Mouse (Mus musculus) stomach, postnatal 0 days (tissue): ENCODE data around the gene Glp2r. TPM values are rescaled to one million over a fixed set of nuclear protein-coding genes. Genes with fewer than 3 reads are reported as not detected.

Experiments
- ATAC-seq: fragments of 200-750 bp; cut with Nextera tagmentation; 2 replicates; pipeline ENCODE4 v1.8.0; 2017; ENCODE audit not compliant: low FRiP score, low TSS enrichment
- DNase-seq: peaks from one replicate; pipeline ENCODE4 v3.0.0-alpha.2; 2016; ENCODE audit warnings: low spot score
- H3K27ac ChIP-seq: fragments of 300-500 bp; sonication (generic); replicated peaks from 2 replicates; pipeline ENCODE4 v1.5.1; 2014; ENCODE audit warnings: mild to moderate bottlenecking, control low read depth
- H3K27me3 ChIP-seq: fragments of 300-500 bp; sonication (generic); 2 replicates; pipeline ENCODE4 v1.6.1; 2014; ENCODE audit warnings: low read length; ENCODE audit not compliant: control insufficient read depth, insufficient read depth
- H3K36me3 ChIP-seq: fragments of 300-500 bp; sonication (generic); 2 replicates; pipeline ENCODE4 v1.6.1; 2014; ENCODE audit warnings: low read length, mixed read lengths; ENCODE audit not compliant: control insufficient read depth, insufficient read depth
- H3K4me1 ChIP-seq: fragments of 300-500 bp; sonication (generic); replicated peaks from 2 replicates; pipeline ENCODE4 v1.6.1; 2014; ENCODE audit warnings: antibody characterized with exemption; ENCODE audit not compliant: control insufficient read depth, insufficient read depth
- H3K4me2 ChIP-seq: fragments of 300-500 bp; sonication (generic); replicated peaks from 2 replicates; pipeline ENCODE4 v1.6.1; 2014; ENCODE audit warnings: low read depth, mild to moderate bottlenecking, control low read depth, moderate library complexity
- H3K4me3 ChIP-seq: fragments of 300-500 bp; sonication (generic); 2 replicates; pipeline ENCODE4 v1.5.1; 2014; ENCODE audit warnings: low read depth, low read length, control low read depth
- H3K9ac ChIP-seq: fragments of 300-500 bp; sonication (generic); 2 replicates; pipeline ENCODE4 v1.6.1; 2014; ENCODE audit warnings: mild to moderate bottlenecking, low read length, control low read depth, mixed read lengths
- H3K9me3 ChIP-seq: fragments of 300-500 bp; sonication (generic); 2 replicates; pipeline ENCODE4 v1.6.1; 2016; ENCODE audit warnings: low read length; ENCODE audit not compliant: control insufficient read depth
- CTCF ChIP-seq: IDR thresholded peaks from 2 replicates; pipeline ENCODE4 v1.5.1; 2016; ENCODE audit warnings: antibody characterized with exemption, low read depth, mild to moderate bottlenecking, moderate library complexity
- EP300 ChIP-seq: optimal IDR thresholded peaks from 2 replicates; pipeline ENCODE3; 2016; ENCODE audit warnings: antibody characterized with exemption
- WGBS: fragments of 180-500 bp; shearing (Covaris S2); extraction: QIAGEN DNeasy Blood & Tissue Kit; methylation state at CpG from one replicate; pipeline ENCODE4 v1.1.7; 2014; 5-methylcytosine and 5-hydroxymethylcytosine counted together
- polyA plus RNA-seq: library from polyadenylated mRNA; unstranded; fragments of >200 nt; fragmentation: Nextera tagmentation; extraction: Ambion mirVana; gene quantifications from 2 replicates; pipeline ENCODE4 v1.2.1, GENCODE M21; 2015

Gene Glp2r
- polyA plus RNA-seq, 1 experiment from 2014 or later = 0.50 TPM

- Histone ChIP-seq H3K27me3 (no peaks in the 10 kb centered on the region), H3K4me2 (no peak overlapping the region), H3K4me3 (no peak overlapping the region), H3K9me3 (no peaks in the 10 kb centered on the region), H3K27ac (no peak overlapping the region), H3K4me1 (no peaks in the 10 kb centered on the region), H3K36me3 (no peaks in the 10 kb centered on the region), H3K9ac (no peak overlapping the region)
- DNase-seq = no peak
- whole genome bisulfite sequencing = 82% methylated on average over 8 of the region's 8 CpGs
- no peak for TF ChIP-seq CTCF
- no peak for TF ChIP-seq EP300
- no peak for ATAC-seq
Observed at GRCm38 (mm10) chr11:67632906-67633305, 138.0 kb downstream of the Glp2r start.

- H3K4me2 ChIP-seq = no peak overlapping the region
- no peak overlapping the region for H3K27ac ChIP-seq
- ATAC-seq = no peak
- H3K9me3 ChIP-seq = no peaks in the 10 kb centered on the region
- no peak for DNase-seq
- no peak for TF ChIP-seq EP300
- TF ChIP-seq CTCF = no peak
- H3K9ac ChIP-seq = no peak overlapping the region
- H3K27me3 ChIP-seq = no peaks in the 10 kb centered on the region
- H3K36me3 ChIP-seq = no peaks in the 10 kb centered on the region
- no peaks in the 10 kb centered on the region for H3K4me1 ChIP-seq
- no peak overlapping the region for H3K4me3 ChIP-seq
- WGBS = 40% methylated on average over 2 of the region's 2 CpGs
Observed at GRCm38 (mm10) chr11:67628522-67628921, 142.4 kb downstream of the Glp2r start.

- H3K9me3 ChIP-seq = no peaks in the 10 kb centered on the region
- H3K36me3 ChIP-seq = no peaks in the 10 kb centered on the region
- WGBS = 67% methylated on average over 7 of the region's 7 CpGs
- H3K4me1 ChIP-seq = no peaks in the 10 kb centered on the region
- H3K27ac ChIP-seq = no peak overlapping the region
- no peaks in the 10 kb centered on the region for H3K27me3 ChIP-seq
- TF ChIP-seq EP300 (no peak), CTCF (no peak)
- DNase-seq = no peak
- H3K4me3 ChIP-seq = no peak overlapping the region
- H3K4me2 ChIP-seq = no peak overlapping the region
- no peak for ATAC-seq
- H3K9ac ChIP-seq = no peak overlapping the region
Observed at GRCm38 (mm10) chr11:67627179-67627578, 143.8 kb downstream of the Glp2r start.

GRCm38 (mm10) chr11:67622340-67622739 is 148.6 kb downstream of the Glp2r start:
- no peak overlapping the region for H3K27ac ChIP-seq
- H3K4me1 ChIP-seq = no peaks in the 10 kb centered on the region
- no peaks in the 10 kb centered on the region for H3K9me3 ChIP-seq
- 61% methylated on average over 7 of the region's 7 CpGs for WGBS
- no peak overlapping the region for H3K4me3 ChIP-seq
- DNase-seq (no peak), ATAC-seq (no peak)
- no peak for TF ChIP-seq CTCF
- no peak for TF ChIP-seq EP300
- H3K27me3 ChIP-seq = no peaks in the 10 kb centered on the region
- no peaks in the 10 kb centered on the region for H3K36me3 ChIP-seq
- no peak overlapping the region for H3K9ac ChIP-seq
- no peak overlapping the region for H3K4me2 ChIP-seq

- no peak overlapping the region for H3K4me2 ChIP-seq
- no peak for ATAC-seq
- H3K27ac ChIP-seq = no peak overlapping the region
- no peak overlapping the region for H3K4me3 ChIP-seq
- DNase-seq = no peak
- no peaks in the 10 kb centered on the region for H3K36me3 ChIP-seq
- no peaks in the 10 kb centered on the region for H3K9me3 ChIP-seq
- H3K4me1 ChIP-seq = no peaks in the 10 kb centered on the region
- H3K9ac ChIP-seq = no peak overlapping the region
- no peak for TF ChIP-seq CTCF
- no peak for TF ChIP-seq EP300
- WGBS = 75% methylated on average over 13 of the region's 13 CpGs
- H3K27me3 ChIP-seq = no peaks in the 10 kb centered on the region
Observed at GRCm38 (mm10) chr11:67616557-67617239, 154.3 kb downstream of the Glp2r start.

- no peak overlapping the region for H3K27ac ChIP-seq
- no peak overlapping the region for H3K9ac ChIP-seq
- H3K4me1 ChIP-seq = no peaks in the 10 kb centered on the region
- no peaks in the 10 kb centered on the region for H3K36me3 ChIP-seq
- no peaks in the 10 kb centered on the region for H3K27me3 ChIP-seq
- DNase-seq (no peak), ATAC-seq (no peak)
- WGBS = 69% methylated on average over 9 of the region's 9 CpGs
- no peak overlapping the region for H3K4me2 ChIP-seq
- TF ChIP-seq CTCF (no peak), EP300 (no peak)
- no peak overlapping the region for H3K4me3 ChIP-seq
- H3K9me3 ChIP-seq = no peaks in the 10 kb centered on the region
Observed at GRCm38 (mm10) chr11:67612158-67612839, 158.7 kb downstream of the Glp2r start.

Other genes with a start within 250 kb of the Glp2r start
- gene Rcvrn, start 75.8 kb downstream of the Glp2r start, polyA plus RNA-seq = not detected in 2 replicates
- gene Gsg1l2, start 3.5 kb upstream of the Glp2r start, polyA plus RNA-seq = not detected in 2 replicates
- 0.28 TPM in 1 of 2 replicates, not detected in the other for gene Dhrs7c, start 27.0 kb upstream of the Glp2r start, polyA plus RNA-seq
- gene Usp43, start 151.0 kb upstream of the Glp2r start, polyA plus RNA-seq = 2.0 and 2.9 TPM in 2 replicates
- gene Cfap52, start 194.5 kb upstream of the Glp2r start, polyA plus RNA-seq = 0.35 and 0.42 TPM in 2 replicates
- gene Stx8, start 195.0 kb upstream of the Glp2r start, polyA plus RNA-seq = 71.0 and 76.1 TPM in 2 replicates